ENCODE assay signal across 8 mouse cellular contexts in the genomic region with DNA sequence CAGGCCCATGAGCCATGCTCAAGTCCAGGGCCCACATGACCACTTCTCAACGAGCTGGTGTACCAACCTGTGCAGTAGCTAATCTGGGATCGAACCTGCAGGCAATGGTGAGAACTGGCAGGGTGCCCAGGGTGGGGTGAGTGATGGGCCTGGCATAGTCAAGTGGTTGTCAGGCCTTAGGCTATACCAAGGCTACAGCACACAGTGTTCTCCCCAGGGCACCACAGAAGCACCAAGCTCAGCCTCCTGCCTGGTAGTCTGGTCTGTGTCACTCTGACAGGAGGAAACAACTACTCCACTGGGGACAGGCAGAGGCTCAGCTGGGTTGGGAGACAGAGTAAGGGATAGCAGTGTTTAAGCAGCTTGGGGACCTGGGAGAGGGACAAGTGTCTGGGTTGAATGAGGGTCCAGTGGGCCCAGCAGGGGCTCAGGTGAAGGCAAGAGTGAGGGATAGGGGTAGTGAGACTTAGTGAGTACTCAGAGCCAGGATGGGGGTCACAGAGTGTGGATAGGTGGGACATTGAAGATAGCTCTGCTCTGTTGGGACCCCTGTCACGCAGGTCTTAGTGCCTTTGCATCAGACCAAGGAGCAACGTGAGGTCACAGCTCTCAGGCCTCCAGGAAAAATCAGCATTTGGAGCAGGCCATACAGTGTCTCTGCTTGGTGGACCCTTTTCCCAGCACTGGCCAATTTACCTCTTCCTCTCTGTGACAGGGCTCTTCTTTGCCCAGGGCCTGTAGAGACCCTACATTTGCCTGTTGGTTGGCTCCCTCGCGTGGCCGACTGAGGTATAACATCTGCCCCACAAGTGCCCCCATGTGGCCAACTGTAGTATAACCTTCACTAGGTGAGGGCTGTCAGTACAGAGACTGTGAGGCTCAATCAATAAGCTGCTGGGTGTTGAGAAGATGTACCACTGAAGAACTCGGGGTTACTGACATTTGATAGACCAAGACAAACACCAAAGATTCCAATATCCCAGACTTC. TPM values are rescaled to one million over a fixed set of nuclear protein-coding genes. Genes with fewer than 3 reads are reported as not detected.
DNase-seq lines count a peak whose midpoint lies in the region; ATAC-seq and TF ChIP-seq lines count a peak whose summit lies in the region.

No protein-coding gene starts in this region.

- H3K9me3 ChIP-seq in hindbrain, postnatal 0 days (ENCODE audit: low read length), result no peaks in the 10 kb centered on the region

- peak; percentile 62 for DNase-seq in WW6 (ENCODE audit: low read depth, low spot score)
- DNase-seq in cerebellum, postnatal 4 days (ENCODE audit: low spot score in 2 of 2), result peak; percentile 84 to 92
- DNase-seq in gastrocnemius, adult 2 months, result peak; percentile 74
- DNase-seq in hindbrain, postnatal 0 days (ENCODE audit: low spot score), result peak; percentile 79
- peak; percentile 74 to 81 for DNase-seq in left cerebral cortex, adult 2 months (ENCODE audit: extremely low spot score in 1 of 2, low spot score in 2 of 2)
- peak; percentile 61 for DNase-seq in right cerebral cortex, postnatal 14 days
- peak; percentile 74 to 82 for DNase-seq in urinary bladder, postnatal 36 days (ENCODE audit: low spot score in 2 of 2)

- WGBS in hindbrain, postnatal 0 days, result 30% methylated on average over 8 of the region's 8 CpGs

- no peak overlapping the region for H3K27ac ChIP-seq in gastrocnemius, adult 2 months
- H3K27ac ChIP-seq in hindbrain, postnatal 0 days, result no peak overlapping the region
- no peak overlapping the region for H3K27ac ChIP-seq in left cerebral cortex, adult 2 months

- H3K4me1 ChIP-seq in hindbrain, postnatal 0 days (ENCODE audit: insufficient read depth, low read length), result no peaks in the 10 kb centered on the region

- intact Hi-C loops in gastrocnemius, adult 2 months (cut with DNase I), result loop anchor here (1.0 kb wide), 1 partner anchor 25 kb away; no protein-coding TSS in a partner anchor
- intact Hi-C loops in left cerebral cortex, adult 2 months (cut with DNase I), result loop anchor here (1.0 kb wide), 1 partner anchor 25 kb away; no protein-coding TSS in a partner anchor

- no peak overlapping the region for H3K4me2 ChIP-seq in hindbrain, postnatal 0 days (ENCODE audit: low read depth, low read length)

- TF ChIP-seq CTCF in gastrocnemius, adult 2 months (IDR thresholded peaks at IDR 0.05), result no peak; the same call in 1 of the 2 replicates
- peak; percentile 100 for TF ChIP-seq CTCF in hindbrain, postnatal 0 days (IDR thresholded peaks at IDR 0.05; ENCODE audit: low read depth)
- TF ChIP-seq CTCF in left cerebral cortex, adult 2 months (IDR thresholded peaks at IDR 0.05), result no peak; the same call in none of the 2 replicates

- no peaks in the 10 kb centered on the region for H3K36me3 ChIP-seq in hindbrain, postnatal 0 days (ENCODE audit: insufficient read depth, low read length)

- ATAC-seq in hindbrain, postnatal 0 days, result peak; percentile 80
- peak; percentile 100 for ATAC-seq in megakaryocyte progenitor cell, adult 5-6 weeks (replicated peaks; ENCODE audit: poor library complexity)

- no peak overlapping the region for H3K4me3 ChIP-seq in gastrocnemius, adult 2 months
- no peak overlapping the region for H3K4me3 ChIP-seq in hindbrain, postnatal 0 days (ENCODE audit: low read length)
- H3K4me3 ChIP-seq in left cerebral cortex, adult 2 months, result no peak overlapping the region

- no peaks in the 10 kb centered on the region for H3K27me3 ChIP-seq in hindbrain, postnatal 0 days (ENCODE audit: insufficient read depth, low read length)

- H3K9ac ChIP-seq in hindbrain, postnatal 0 days (replicated peaks; ENCODE audit: low read length), result no peak overlapping the region

RNA-seq across cellular contexts. Expression of gene Th, which starts 12.0 kb away (rescaled TPM):
- total RNA-seq in gastrocnemius, adult 2 months (2021), result under 1 TPM in 1 of 2 experiments, not detected in 1; 0.33 TPM
- total RNA-seq in hindbrain, postnatal 0 days (2014; rRNA removed), result 12.0 and 13.9 TPM in 2 replicates
- polyA plus RNA-seq in hindbrain, postnatal 0 days (2015; fragmentation: Nextera tagmentation; extraction: Ambion mirVana), result 11.8 and 13.3 TPM in 2 replicates
- 1 to 10 TPM; 1.1 to 1.5 TPM for total RNA-seq in left cerebral cortex, adult 2 months (2021)
- not detected in 2 replicates for total RNA-seq in megakaryocyte progenitor cell, adult 5-6 weeks (2015)
- total RNA-seq in megakaryocyte progenitor cell, adult 5-6 weeks (2017), result not detected in 2 replicates

RNA-seq across cellular contexts. Expression of gene Ascl2, which starts 50.1 kb away (rescaled TPM):
- total RNA-seq in gastrocnemius, adult 2 months (2021), result not detected
- 2.9 TPM in 1 of 2 replicates, not detected in the other for total RNA-seq in hindbrain, postnatal 0 days (2014; rRNA removed)
- polyA plus RNA-seq in hindbrain, postnatal 0 days (2015; fragmentation: Nextera tagmentation; extraction: Ambion mirVana), result 0.69 and 1.1 TPM in 2 replicates
- under 1 TPM; 0.42 to 0.57 TPM for total RNA-seq in left cerebral cortex, adult 2 months (2021)
- 0.67 and 1.0 TPM in 2 replicates for total RNA-seq in megakaryocyte progenitor cell, adult 5-6 weeks (2015)
- total RNA-seq in megakaryocyte progenitor cell, adult 5-6 weeks (2017), result 0.68 TPM in 1 of 2 replicates, not detected in the other
